Mouse (Mus musculus) adrenal gland, postnatal 36 days (tissue): ENCODE measurements around the gene Isoc2a. TPM values are rescaled to one million over a fixed set of nuclear protein-coding genes. Genes with fewer than 3 reads are reported as not detected.
"Not testable (repeated sequence)": the region's sequence is repeated elsewhere in the genome, so short reads cannot be mapped to it uniquely, and the experiment has no call there.

ENCODE experiments used
- DNase-seq, 2 experiments: peaks; one replicate each; pipeline ENCODE4 v3.0.0; 2021; ENCODE audit warnings: mixed read lengths in 1 of 2
- total RNA-seq, 2 experiments: library from RNA; stranded (reverse); gene quantifications; 2 replicates each; pipeline ENCODE4 v1.2.3; 2021

The Isoc2a gene
- total RNA-seq, 2 experiments from 2014 or later, result 23.5 to 47.3 TPM

DNA sequence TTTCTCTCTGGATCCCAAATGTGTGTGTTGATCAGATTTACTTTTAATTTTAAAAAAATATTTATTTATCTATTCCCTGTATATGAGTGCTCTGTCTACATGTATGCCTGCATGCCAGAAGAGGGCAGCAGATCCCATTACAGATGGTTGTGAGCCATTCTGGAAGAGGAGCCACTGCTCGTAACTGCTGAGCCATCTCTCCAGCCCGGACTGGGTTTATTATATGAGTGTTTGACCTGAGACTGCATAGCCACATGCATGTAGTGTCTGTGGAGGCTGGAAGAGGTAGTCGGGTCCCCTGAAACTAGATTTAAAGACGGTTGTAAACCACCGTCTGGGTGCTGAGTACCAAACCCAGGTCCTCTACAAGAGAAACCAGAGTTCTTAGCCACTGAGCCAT lies 11.9 kb upstream of the Isoc2a start:
- DNase-seq, result peak; percentile 64 to 65

DNA sequence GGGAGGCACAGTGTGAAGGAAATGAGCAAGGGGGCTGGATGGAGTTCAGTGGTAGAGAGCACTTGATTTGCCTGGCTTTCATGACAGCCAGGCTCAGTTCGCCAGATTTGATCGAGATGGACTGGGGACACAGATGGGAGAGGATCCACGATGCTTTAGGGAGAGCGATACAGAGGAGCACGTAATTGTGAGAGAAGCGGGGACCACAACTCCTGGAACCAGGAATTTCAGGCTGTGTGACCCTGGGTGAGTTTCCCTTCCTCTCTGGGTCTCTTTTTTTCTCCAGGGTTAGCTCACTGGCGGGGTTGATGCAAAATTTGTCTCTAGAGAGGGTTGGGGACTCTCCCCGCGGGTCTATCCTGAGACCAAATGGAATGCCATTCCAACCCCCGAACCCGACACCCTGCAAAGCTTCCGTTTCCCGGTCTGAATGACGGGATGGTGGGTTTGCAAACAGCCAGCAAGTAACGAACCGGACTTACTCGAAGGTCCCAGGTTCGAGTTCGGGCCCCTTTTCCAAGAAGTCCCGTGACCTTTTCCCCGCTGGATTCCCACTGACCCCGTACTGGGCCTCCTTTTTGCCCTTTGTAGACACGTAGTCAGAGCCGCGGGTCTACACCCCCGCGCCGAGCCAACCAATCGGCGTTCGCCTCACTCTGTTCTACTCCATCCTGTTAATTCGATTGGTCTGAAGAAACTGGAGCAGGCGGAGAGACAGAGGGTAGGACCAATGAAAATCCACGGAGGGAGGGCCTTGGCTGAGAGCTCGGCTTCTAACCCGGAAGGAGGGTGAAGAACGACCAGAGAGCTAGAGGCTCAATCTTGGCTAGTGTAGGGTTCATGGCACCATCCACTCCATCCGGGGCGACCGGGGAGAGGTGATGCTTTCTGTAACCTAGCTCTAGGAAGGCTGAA lies 11.1 kb upstream of the Isoc2a start:
- peak; percentile 96 for DNase-seq

DNA sequence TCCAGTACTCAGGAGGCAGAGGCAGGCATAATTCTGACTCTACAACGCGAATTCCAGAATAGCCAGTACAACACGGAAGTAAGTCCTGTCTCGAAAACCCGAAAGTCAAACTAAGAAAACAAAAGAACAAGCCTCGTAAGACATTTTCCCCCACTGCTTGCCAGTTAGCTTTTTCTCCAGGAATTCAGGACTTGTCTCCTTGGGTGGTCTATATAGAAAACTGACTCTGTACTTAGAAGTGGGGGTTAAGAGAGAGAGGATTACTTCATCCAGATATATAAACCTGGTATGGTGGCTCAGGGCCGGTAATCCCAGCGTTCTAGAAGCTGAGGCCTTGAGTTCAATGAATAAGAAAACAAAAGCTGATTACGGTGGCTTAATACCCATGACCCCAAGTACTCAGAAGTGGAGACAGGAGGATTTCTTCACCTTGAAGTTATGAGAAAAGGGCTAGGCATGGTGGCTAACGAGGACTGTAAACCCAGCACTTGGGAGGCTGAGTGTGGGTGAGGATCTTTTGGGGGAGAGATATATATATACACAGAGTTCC lies 10.2 kb upstream of the Isoc2a start:
- no peak for DNase-seq

GRCm38 (mm10) chr7:4870133-4870532 lies 6.8 kb upstream of the Isoc2a start, which contains the start of gene Isoc2b:
Isoc2b (minus strand) TSS chr7:4870258.
- no peak for DNase-seq

- DNase-seq, result no peak
Observed at GRCm38 (mm10) chr7:4877226-4877625, 273 bp downstream of the Isoc2a start.

- peak; percentile 23 to 51 for DNase-seq
Observed at GRCm38 (mm10) chr7:4878186-4878585, 1.2 kb downstream of the Isoc2a start.

DNA sequence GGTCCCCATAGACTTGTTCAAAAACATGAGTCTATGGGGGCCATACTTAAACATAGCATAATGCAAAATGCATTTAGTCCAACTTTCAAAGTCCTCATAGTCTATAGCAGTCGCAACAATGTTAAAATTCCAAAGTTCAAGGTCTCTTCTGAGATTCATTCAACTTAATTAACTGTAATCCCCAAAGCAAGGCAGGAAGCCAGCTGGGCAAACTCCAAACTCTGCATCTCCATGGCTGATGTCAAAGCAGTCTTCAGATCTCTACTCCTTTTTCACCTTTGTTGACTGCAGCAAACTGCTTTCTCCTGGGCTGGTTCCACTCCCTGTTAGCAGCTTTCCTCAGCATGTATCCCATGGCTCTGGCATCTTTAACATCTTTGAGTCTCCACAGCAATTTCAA lies 2.1 kb downstream of the Isoc2a start:
- not testable (repeated sequence) for DNase-seq

- no peak for DNase-seq
Observed at GRCm38 (mm10) chr7:4886680-4887079, 9.7 kb downstream of the Isoc2a start.

GRCm38 (mm10) chr7:4895186-4895585 lies 18.2 kb downstream of the Isoc2a start:
- no peak for DNase-seq

- DNase-seq, result peak; percentile 13 to 42
Observed at GRCm38 (mm10) chr7:4898851-4899648, 22.1 kb downstream of the Isoc2a start.

DNA sequence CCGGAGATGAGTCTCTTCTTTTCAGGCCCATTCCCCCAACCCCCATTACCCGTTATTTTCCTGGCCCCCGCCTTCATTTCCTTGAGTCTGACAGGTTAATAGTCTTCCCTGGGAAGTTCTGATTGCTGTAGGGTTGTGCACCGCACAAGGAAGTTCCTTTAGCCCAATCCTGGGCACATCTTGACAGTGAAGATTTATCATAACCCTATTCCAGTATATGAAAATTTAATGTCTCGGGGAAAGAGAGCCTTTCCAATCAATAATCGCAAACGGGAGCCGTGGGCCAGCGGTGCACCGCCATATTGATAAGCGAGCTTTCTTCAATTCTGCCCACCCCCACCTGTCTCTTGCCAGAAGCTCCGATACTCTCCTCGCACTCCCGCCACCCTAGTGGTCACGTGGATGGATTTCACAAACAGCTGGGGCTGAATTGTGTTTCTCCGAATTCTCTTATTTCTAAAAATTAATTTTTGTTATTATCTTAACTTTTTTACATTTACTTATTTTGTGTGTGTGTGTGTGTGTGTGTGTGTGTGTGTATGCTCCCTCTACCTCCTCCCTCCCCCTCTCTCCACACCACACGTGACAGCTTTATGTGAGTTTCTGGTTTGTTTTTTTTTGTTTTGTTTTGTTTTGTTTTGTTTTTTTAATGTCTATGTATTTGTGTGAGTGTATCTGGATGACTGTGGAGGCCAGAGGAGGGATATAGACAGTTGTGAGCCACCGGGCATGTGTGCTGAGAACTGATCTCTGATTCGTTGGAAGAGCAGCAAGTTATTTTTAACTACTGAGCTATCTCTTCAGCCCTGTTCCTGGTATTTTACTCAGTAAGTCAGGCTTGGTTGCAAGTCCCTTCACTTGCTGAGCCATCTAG lies 22.9 kb downstream of the Isoc2a start:
- DNase-seq, result peak; percentile 45 to 48

GRCm38 (mm10) chr7:4900523-4900851 lies 23.5 kb downstream of the Isoc2a start:
- DNase-seq, result no peak

DNA sequence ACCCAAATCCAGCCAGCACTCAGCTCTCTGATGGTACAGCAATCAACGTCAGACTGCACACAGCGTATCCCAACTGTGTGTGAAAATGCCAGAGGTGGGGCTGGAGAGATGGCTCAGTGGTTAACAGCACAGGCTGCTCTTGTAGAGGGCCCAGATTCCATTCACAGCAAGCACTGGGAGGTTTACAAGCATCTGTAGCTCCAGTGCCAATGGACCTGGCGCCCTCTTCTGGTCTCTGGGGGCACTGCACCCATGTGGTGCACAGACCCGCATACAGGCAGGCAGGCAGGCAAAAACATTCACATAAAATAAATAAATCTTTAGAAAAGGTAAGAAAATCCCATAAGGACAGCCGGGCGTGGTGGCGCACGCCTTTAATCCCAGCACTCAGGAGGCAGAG lies 24.2 kb downstream of the Isoc2a start:
- DNase-seq, result peak in 1 of 2 experiments; percentile 44

DNA sequence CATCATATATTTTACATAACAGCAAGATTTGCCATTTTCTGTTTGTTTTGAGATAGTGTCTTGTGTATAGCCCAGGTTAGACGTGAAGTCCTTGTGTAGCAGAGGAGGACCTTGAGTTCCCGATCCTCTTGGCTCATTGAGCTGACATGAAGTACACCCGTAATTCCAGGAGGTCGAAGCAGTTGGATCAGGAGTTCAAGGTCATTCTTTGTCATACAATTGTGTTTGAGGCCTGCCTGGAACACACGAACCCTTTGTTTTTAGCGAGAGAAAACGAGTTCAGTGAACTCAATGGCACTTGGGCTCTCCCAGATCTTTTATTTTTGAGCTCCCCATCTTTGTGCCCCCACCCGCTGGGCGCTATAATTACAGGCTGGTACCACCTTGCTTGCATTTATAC lies 25.5 kb downstream of the Isoc2a start:
- DNase-seq, result no peak

GRCm38 (mm10) chr7:4906466-4906950 lies 29.6 kb downstream of the Isoc2a start, which contains the start of gene Gm36210:
Gm36210 (minus strand) TSS chr7:4906516.
- no peak for DNase-seq

GRCm38 (mm10) chr7:4911561-4911960 lies 34.6 kb downstream of the Isoc2a start:
- peak; percentile 59 to 73 for DNase-seq

GRCm38 (mm10) chr7:4912248-4912647 lies 35.3 kb downstream of the Isoc2a start:
- no peak for DNase-seq

- DNase-seq, result peak; percentile 94 to 96
Observed at GRCm38 (mm10) chr7:4915007-4915665, 38.2 kb downstream of the Isoc2a start, which contains the start of gene Zfp628. Zfp628 (plus strand) TSS chr7:4915217.

DNA sequence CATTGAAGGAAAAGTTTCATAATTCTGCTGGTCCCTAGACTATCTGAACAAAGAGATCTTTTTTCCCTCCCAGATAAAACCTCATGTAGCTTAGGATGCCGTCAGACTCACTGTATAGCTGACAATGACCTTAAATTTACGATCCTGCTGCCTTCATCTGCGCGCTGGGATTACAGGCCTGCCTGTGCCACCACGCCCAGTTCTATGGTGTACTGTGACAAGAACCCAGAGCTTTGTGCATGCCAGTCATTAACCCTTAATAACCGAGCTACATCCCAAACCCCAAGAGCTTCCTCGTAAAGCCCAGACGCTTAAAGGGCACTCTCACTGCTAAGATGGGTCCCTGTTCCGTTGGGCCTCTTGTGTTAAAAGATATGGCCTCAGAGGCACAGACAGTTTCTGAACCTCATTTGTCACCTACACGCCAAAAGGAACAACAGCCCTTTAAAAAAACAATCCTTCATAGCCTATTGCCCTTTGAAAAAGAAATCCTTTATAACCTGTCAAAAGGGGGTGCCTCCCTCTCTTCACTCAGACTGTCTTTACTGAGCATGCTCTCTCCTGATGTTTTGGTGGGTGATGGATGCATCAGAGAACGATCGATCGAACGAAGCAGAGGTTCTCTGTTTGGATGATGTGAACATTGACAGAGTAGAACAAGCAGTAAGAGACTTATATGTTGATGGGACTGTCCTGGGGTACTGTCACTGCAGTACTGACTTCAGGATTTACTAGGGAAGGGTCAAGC lies 38.9 kb downstream of the Isoc2a start:
- DNase-seq, result no peak

DNA sequence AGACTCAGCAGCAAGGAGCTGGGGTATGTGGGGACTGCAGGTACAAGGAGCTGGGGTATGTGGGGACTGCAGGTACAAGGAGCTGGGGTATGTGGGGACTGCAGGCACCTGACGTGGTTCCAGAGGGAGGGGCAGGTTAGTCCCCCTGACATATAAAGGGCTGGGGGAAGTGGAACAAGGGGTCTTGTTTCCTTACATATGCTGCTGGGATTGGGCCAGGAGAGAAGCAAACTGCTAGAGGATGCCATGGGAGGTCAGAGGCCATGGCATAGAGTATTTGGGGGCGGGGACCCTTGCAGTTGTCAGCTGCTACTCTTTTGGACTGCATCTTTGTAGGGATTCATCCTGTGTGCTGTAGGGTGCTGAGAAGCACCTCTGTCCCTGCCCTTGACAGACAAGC lies 40.5 kb downstream of the Isoc2a start:
- no peak for DNase-seq
